Mouse (Mus musculus) brain, embryonic 14.5 days (tissue): ENCODE data around the gene Ube2o.

Experiments
- CTCF ChIP-seq: fragments of 200-500 bp; IDR thresholded peaks from 2 replicates; pipeline ENCODE4 v1.5.1; 2012; ENCODE audit warnings: inconsistent platforms, mild to moderate bottlenecking, moderate library complexity, borderline replicate concordance; ENCODE audit not compliant: insufficient read depth, insufficient read length; ENCODE audit errors: extremely low read depth
- POLR2A ChIP-seq: fragments of 200-500 bp; IDR thresholded peaks from 2 replicates; pipeline ENCODE4 v1.6.1; 2012; ENCODE audit warnings: mild to moderate bottlenecking, inconsistent platforms, borderline replicate concordance; ENCODE audit not compliant: poor library complexity, insufficient read depth, insufficient read length, severe bottlenecking; ENCODE audit errors: extremely low read depth

GRCm38 (mm10) chr11:116624131-116624832, 43.0 kb upstream of the Ube2o start:
- no peak for TF ChIP-seq CTCF
- no peak for TF ChIP-seq POLR2A
